In genomic region chr3:52780356-52780755, GRCm38 (mm10) we compare ENCODE assay signal across 17 mouse cellular contexts.
"Had no signal": no experiment of that assay in that cellular context is flagged by ENCODE, and none has a peak within 500 bp of the region (broad histone marks: within the 10 kb centered on the region; RNA-seq: fewer than 3 reads in every experiment).

No protein-coding gene starts in this region.

- H3K4me1 ChIP-seq: megakaryocyte, embryonic 14.5 days; midbrain, embryonic 15.5 days had no signal

- ATAC-seq: midbrain, embryonic 15.5 days had no signal

- H3K9me3 ChIP-seq: limb, embryonic 13.5 days; liver, embryonic 15.5 days; megakaryocyte, embryonic 14.5 days; midbrain, embryonic 15.5 days; neural tube, embryonic 13.5 days had no signal

- H3K27ac ChIP-seq: kidney, postnatal 0 days; limb, embryonic 13.5 days; liver, embryonic 15.5 days; macrophage; midbrain, embryonic 15.5 days; neural tube, embryonic 13.5 days had no signal

- DNase-seq: kidney, adult 11 months; kidney, adult 9 months; kidney, postnatal 36 days; layer of hippocampus, adult 9-11 months; layer of hippocampus, postnatal 36 days; lung, adult 2 months; lung, postnatal 10 days; right cerebral cortex, postnatal 14 days; thymus, postnatal 36 days had no signal

- H3K9ac ChIP-seq: limb, embryonic 13.5 days; liver, embryonic 15.5 days; midbrain, embryonic 15.5 days; neural tube, embryonic 13.5 days had no signal

- H3K27me3 ChIP-seq: liver, embryonic 15.5 days; midbrain, embryonic 15.5 days; neural tube, embryonic 13.5 days had no signal

- H3K4me3 ChIP-seq: limb, embryonic 13.5 days; liver, embryonic 15.5 days; megakaryocyte, embryonic 14.5 days; midbrain, embryonic 15.5 days; neural tube, embryonic 13.5 days had no signal

- H3K4me2 ChIP-seq: limb, embryonic 13.5 days; liver, embryonic 11.5 days; liver, embryonic 15.5 days; midbrain, embryonic 15.5 days; neural tube, embryonic 13.5 days had no signal

- H3K36me3 ChIP-seq: limb, embryonic 13.5 days; liver, embryonic 15.5 days; midbrain, embryonic 15.5 days; neural tube, embryonic 13.5 days had no signal
